Mouse (Mus musculus) urinary bladder, postnatal 25 days (tissue): ENCODE measurements at regions not wholly inside any gene's neighbourhood (a gene's known extent, or its start where the extent isn't known, plus 50 kb on each side); places are given as distances from the start of the nearest gene placed in this dataset.

Experiments used
- DNase-seq: peaks from one replicate; pipeline ENCODE4 v3.0.0; 2022; ENCODE audit warnings: low spot score

GRCm38 (mm10) chr1:61273843-61274242 is 296.1 kb downstream of the Icos start:
- no peak for DNase-seq

- DNase-seq, result no peak
Measured at GRCm38 (mm10) chr1:61274244-61274643, 296.5 kb downstream of the Icos start.

DNA sequence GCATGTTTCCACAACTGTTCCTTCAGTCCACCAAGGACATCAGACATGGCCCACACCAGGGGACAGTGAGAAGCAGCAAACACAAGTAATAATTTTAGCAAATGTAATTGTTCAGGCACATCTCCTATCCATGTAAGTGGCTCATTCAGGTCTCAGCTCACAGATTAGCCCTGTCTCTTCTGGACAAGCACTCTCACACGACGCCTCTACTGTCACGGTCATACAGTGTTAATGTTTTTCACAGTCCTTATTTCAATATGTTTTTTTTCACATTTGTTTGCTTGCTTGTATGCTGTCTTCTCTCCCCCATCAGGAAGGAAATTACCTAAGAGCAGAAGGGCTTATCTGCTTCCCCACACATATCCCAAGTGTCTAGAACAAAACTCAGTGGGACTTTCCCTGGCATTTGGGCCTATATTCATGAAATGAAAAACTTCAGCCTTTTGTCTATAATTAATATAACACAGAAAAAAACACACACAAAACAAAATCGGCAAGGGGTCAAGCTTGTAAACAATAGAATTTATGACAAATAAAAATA is 299.5 kb downstream of the Icos start:
- no peak for DNase-seq

GRCm38 (mm10) chr1:61288185-61288584 is 310.5 kb downstream of the Icos start:
- DNase-seq, result no peak

GRCm38 (mm10) chr1:61288946-61289345 is 311.2 kb downstream of the Icos start:
- DNase-seq, result no peak

GRCm38 (mm10) chr1:61289552-61289951 is 311.8 kb downstream of the Icos start:
- DNase-seq, result no peak

- no peak for DNase-seq
Measured at GRCm38 (mm10) chr1:61293106-61293505, 315.4 kb downstream of the Icos start.

DNA sequence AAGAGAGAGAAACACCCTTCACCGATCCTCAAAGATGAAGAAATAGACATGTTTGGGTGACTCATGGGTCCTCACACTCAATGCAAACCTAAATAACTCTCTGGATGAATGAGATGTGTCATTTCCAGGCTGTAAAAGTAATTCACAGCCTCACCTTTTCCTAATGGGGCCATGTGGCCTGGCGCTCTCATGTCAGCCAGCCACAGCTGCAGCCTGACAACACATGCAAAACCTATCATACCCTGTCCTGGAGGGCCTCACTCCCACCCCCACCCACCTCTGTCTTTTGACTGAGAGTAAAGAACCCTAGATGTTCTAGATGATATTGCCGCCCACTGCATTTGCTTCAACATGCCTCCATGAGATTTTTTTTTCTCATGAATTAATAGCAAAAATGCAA is 317.5 kb downstream of the Icos start:
- DNase-seq, result no peak

- DNase-seq, result no peak
Measured at GRCm38 (mm10) chr1:61296831-61297230, 319.1 kb downstream of the Icos start.

- DNase-seq, result no peak
Measured at GRCm38 (mm10) chr1:61297361-61297760, 319.6 kb downstream of the Icos start.

- DNase-seq, result no peak
Measured at GRCm38 (mm10) chr1:61298064-61298463, 320.3 kb downstream of the Icos start.

DNA sequence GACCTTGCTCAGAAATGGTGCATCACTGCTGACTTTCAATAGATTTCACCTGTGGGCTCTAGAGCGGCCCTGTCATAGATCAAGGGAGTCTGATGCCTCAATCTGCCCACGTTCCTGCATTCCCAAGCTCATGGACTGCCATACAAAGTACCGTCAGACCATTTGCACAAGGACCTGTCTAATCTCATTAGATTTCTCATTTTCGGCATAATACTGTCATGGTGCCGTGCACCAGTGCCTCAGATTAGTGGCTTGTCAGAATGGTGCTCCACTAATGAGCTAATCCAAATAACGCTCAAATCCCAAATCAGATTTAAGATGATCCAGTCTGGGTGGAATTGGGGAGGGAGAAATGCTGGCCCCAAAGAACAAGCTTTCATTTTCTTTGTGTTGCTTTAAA is 321.1 kb downstream of the Icos start:
- DNase-seq, result no peak

DNA sequence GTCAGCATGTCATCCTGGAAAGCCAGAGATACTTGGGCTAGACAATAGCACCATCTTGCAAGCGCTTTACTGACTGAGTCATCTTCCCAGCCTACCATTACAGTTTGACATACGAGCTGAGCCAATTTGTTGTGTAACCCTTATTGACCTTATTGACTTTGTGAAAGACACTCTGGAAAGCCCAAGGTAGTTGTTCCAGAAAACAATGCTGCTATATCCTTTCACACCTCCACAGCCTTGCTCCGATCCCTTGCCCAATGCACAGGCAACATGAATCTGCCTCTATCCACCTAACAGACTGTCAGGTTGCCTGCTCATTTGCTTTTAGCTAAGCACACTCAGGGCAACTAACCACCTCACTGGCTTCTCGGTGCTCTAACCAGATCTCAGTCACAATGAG is 322.8 kb downstream of the Icos start:
- no peak for DNase-seq

DNA sequence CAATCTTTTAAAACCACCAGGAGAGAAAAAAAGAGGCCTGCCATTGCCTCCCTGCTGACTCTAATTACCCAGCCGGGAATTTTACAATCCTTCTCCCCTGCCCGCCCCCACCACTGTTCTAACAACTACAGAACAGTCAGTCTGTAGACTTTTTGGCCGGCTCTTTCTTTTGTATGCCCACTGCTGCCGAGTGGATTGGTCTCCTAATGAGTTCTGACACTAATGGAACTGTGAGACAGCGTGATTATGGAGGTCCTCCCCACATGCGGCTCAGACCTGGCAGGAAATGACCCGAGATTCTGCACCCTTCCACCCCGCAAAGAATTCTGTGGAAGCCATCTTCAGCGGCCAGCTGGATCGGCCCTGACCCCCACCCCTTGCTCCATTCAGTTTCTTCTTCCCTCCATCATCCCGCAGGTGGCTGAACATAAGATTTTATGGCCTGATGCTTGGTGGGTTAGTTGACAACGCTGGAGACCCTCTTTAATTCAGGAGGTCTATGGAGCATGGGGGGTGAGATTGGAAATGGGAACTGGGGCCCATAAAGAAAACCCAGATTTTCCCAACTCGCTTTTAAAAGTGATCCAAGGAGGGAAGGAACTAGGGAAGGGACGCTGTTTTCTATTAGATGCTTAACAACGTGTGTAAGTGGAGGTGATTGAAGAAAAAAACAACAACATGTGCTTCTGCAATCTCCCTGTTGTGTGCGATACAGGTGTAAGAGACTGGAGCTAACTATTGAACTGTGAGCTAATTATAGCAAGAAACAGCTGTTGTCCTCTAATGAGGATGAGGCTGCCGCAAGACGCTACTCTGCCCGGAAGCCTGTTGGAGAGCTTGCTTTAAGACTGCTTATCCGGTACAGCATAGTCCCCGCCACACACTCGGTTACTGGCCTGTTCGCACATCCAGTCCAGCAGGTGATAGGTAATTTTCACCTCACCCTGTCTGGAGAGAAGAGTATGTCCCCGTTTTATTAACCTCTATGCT is 323.6 kb downstream of the Icos start:
- DNase-seq, result no peak

DNA sequence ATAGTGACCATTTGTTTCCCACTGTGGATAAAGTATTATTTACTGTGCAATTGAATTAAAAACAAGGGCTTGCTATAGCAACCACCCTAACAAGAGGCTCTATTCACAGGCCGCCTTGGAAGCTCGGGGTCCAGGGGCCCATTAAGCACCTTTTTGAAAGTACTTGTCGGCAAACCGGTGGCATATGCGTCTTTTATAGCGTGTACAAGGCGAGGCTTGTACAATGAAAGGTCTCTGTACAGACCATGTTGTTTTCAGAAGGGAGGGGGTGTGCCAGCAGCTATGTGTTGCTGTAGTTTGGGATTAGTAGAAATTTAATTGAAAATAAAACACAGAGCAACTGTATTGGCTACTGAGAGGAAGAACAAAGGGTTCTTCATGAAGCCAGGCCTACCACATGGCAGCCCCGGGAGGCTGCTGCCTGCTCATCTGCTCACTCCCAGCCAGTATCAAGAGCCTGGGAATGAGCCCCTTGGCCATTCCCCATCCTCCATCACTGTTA is 324.9 kb downstream of the Icos start:
- DNase-seq, result no peak

DNA sequence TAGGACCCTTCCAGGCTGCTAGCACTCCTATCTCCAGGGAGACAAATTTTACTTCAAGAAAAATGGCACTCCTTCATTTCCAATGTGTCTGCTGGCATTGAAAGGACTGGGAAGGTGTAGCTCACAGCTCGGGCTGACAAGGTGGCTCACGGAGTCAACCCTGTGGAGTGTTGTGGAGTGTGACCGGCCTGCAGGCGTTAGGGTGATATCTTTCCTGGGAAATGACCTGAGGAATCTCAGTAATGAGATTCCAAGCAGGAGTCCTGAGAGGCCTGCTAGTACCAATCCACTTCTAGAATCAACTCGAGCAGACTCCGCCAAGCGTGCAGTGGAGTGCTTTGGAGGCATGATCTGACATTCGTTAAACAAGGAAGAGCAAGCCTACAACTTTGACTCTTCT is 328.6 kb downstream of the Icos start:
- DNase-seq, result no peak

GRCm38 (mm10) chr1:61309563-61309962 is 329.1 kb upstream of the Pard3b start:
- no peak for DNase-seq

GRCm38 (mm10) chr1:61310063-61310760 is 328.4 kb upstream of the Pard3b start:
- no peak for DNase-seq

GRCm38 (mm10) chr1:61310761-61311090 is 327.9 kb upstream of the Pard3b start:
- no peak for DNase-seq

- no peak for DNase-seq
Measured at GRCm38 (mm10) chr1:61313196-61313595, 325.4 kb upstream of the Pard3b start.

- no peak for DNase-seq
Measured at GRCm38 (mm10) chr1:61316261-61316660, 322.4 kb upstream of the Pard3b start.

DNA sequence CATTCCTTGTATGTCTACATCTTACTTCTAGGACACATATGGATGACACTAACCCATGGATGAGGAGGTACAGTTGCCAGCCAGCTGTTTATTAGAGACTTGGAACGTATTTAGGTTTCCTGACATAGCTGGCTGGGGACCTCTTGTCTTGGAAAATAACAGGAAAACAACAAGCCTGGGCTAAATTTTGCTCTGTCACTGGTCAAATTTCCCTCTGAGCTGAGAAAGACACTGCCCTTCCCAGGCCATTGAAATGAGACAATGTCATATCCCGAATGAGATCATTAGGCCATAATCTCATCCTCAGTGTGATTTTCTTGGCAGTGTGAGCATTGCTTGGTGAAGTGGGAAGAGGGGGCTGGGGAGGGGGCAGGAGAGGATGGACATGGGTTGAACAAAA is 321.9 kb upstream of the Pard3b start:
- DNase-seq, result no peak

DNA sequence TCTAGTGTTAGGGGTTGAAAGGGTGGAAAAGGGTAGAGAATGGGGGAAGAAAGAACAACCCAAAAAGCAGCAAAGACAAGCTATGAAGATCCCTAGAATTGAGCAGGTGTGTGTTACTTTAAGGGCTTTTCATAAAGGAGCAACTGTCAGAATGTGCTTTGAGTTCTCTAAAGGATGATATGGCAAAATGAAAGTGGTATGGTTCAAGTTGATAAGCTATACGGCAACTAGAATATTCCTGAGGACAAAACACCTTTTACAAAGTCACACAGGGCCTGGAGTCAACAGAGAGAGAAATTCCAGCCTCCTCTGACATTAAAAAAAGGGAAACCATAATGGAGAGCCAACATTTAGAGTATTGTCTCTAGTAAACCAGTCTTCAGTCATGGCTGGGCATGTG is 320.6 kb upstream of the Pard3b start:
- DNase-seq, result no peak
